Mouse (Mus musculus) hindbrain, embryonic 13.5 days (tissue): Measurements from ENCODE around the gene Wdr70. TPM values are rescaled to one million over a fixed set of nuclear protein-coding genes. Genes with fewer than 3 reads are reported as not detected.

Experiments used
- ATAC-seq: fragments of 200-750 bp; cut with Nextera tagmentation; 2 replicates; pipeline ENCODE4 v1.8.0; 2017; ENCODE audit warnings: moderate TSS enrichment; ENCODE audit not compliant: low FRiP score
- H3K27ac ChIP-seq: fragments of 300-500 bp; sonication (generic); 2 replicates; pipeline ENCODE4 v1.5.1; 2015; ENCODE audit warnings: inconsistent platforms, mild to moderate bottlenecking, moderate library complexity
- H3K27me3 ChIP-seq: fragments of 300-500 bp; sonication (generic); 2 replicates; pipeline ENCODE4 v1.6.1; 2015; ENCODE audit warnings: mild to moderate bottlenecking, inconsistent platforms
- H3K36me3 ChIP-seq: fragments of 300-500 bp; sonication (generic); 2 replicates; pipeline ENCODE4 v1.6.1; 2015; ENCODE audit warnings: mild to moderate bottlenecking, inconsistent platforms
- H3K4me1 ChIP-seq: fragments of 300-500 bp; sonication (generic); replicated peaks from 2 replicates; pipeline ENCODE4 v1.6.1; 2015; ENCODE audit warnings: inconsistent platforms
- H3K4me2 ChIP-seq: fragments of 300-500 bp; sonication (generic); 2 replicates; pipeline ENCODE4 v1.6.1; 2015; ENCODE audit warnings: inconsistent platforms, mild to moderate bottlenecking, moderate library complexity
- H3K4me3 ChIP-seq: fragments of 300-500 bp; sonication (generic); 2 replicates; pipeline ENCODE4 v1.5.1; 2015; ENCODE audit warnings: mild to moderate bottlenecking, inconsistent platforms
- H3K9ac ChIP-seq: fragments of 300-500 bp; sonication (generic); 2 replicates; pipeline ENCODE4 v1.6.1; 2015; ENCODE audit warnings: mild to moderate bottlenecking, inconsistent platforms
- H3K9me3 ChIP-seq: fragments of 300-500 bp; sonication (generic); 2 replicates; pipeline ENCODE4 v1.6.1; 2016; ENCODE audit warnings: inconsistent platforms
- WGBS: fragments of 180-500 bp; shearing (Covaris S2); methylation state at CpG from one replicate; pipeline ENCODE4 v1.1.7; 2015; 5-methylcytosine and 5-hydroxymethylcytosine counted together
- polyA plus RNA-seq: library from polyadenylated mRNA; unstranded; fragments of >200 nt; fragmentation: Nextera tagmentation; extraction: Ambion mirVana; gene quantifications from 2 replicates; pipeline ENCODE4 v1.2.1, GENCODE M21; 2015

Gene Wdr70
- polyA plus RNA-seq, 1 experiment from 2014 or later: 68.4 TPM

- Histone ChIP-seq H3K4me1 (no peaks in the 10 kb centered on the region), H3K9me3 (no peaks in the 10 kb centered on the region), H3K27me3 (no peaks in the 10 kb centered on the region), H3K4me2 (no peak overlapping the region), H3K27ac (no peak overlapping the region), H3K9ac (no peak overlapping the region), H3K36me3 (peaks cover 8% of the 10 kb centered on the region), H3K4me3 (no peak overlapping the region)
- ATAC-seq: no peak
- WGBS: 98% methylated on average over 5 of the region's 5 CpGs
These were observed 126.5 kb downstream of the Wdr70 start for GRCm38 (mm10) chr15:7972528-7972927.

- Histone ChIP-seq H3K4me3 (no peak overlapping the region), H3K9ac (no peak overlapping the region), H3K36me3 (no peaks in the 10 kb centered on the region), H3K27ac (no peak overlapping the region), H3K9me3 (no peaks in the 10 kb centered on the region), H3K4me2 (no peak overlapping the region), H3K4me1 (no peaks in the 10 kb centered on the region), H3K27me3 (no peaks in the 10 kb centered on the region)
- no peak for ATAC-seq
- WGBS: 87% methylated on average over 6 of the region's 6 CpGs
These were observed 136.2 kb downstream of the Wdr70 start for GRCm38 (mm10) chr15:7962786-7963185.

- WGBS: 20% methylated on average over 2 of the region's 2 CpGs
These were observed 137.5 kb downstream of the Wdr70 start for GRCm38 (mm10) chr15:7961489-7961888.

GRCm38 (mm10) chr15:7956899-7957298 lies 142.1 kb downstream of the Wdr70 start:
- H3K4me3 ChIP-seq: no peak overlapping the region
- H3K36me3 ChIP-seq: no peaks in the 10 kb centered on the region
- no peak for ATAC-seq

More at GRCm38 (mm10) chr15:7961489-7961888, 137.5 kb downstream of the Wdr70 start:
- Histone ChIP-seq H3K4me3 (no peak overlapping the region), H3K27ac (no peak overlapping the region), H3K9me3 (no peaks in the 10 kb centered on the region), H3K4me2 (no peak overlapping the region), H3K4me1 (no peaks in the 10 kb centered on the region), H3K9ac (no peak overlapping the region), H3K27me3 (no peaks in the 10 kb centered on the region), H3K36me3 (no peaks in the 10 kb centered on the region)
- no peak for ATAC-seq

GRCm38 (mm10) chr15:7950561-7950960 lies 148.4 kb downstream of the Wdr70 start:
- no peak for ATAC-seq
- no peaks in the 10 kb centered on the region for H3K4me1 ChIP-seq
- H3K27ac ChIP-seq: no peak overlapping the region
- no peak overlapping the region for H3K4me3 ChIP-seq
- no peaks in the 10 kb centered on the region for H3K9me3 ChIP-seq
- no peaks in the 10 kb centered on the region for H3K36me3 ChIP-seq
- H3K27me3 ChIP-seq: no peaks in the 10 kb centered on the region
- H3K4me2 ChIP-seq: no peak overlapping the region
- WGBS: 96% methylated on average over 7 of the region's 7 CpGs
- no peak overlapping the region for H3K9ac ChIP-seq

More at GRCm38 (mm10) chr15:7956899-7957298, 142.1 kb downstream of the Wdr70 start:
- 83% methylated on average over 1 of the region's 1 CpGs for WGBS
- Histone ChIP-seq H3K27ac (no peak overlapping the region), H3K4me1 (no peaks in the 10 kb centered on the region), H3K27me3 (no peaks in the 10 kb centered on the region), H3K9ac (no peak overlapping the region), H3K4me2 (no peak overlapping the region), H3K9me3 (no peaks in the 10 kb centered on the region)

DNA sequence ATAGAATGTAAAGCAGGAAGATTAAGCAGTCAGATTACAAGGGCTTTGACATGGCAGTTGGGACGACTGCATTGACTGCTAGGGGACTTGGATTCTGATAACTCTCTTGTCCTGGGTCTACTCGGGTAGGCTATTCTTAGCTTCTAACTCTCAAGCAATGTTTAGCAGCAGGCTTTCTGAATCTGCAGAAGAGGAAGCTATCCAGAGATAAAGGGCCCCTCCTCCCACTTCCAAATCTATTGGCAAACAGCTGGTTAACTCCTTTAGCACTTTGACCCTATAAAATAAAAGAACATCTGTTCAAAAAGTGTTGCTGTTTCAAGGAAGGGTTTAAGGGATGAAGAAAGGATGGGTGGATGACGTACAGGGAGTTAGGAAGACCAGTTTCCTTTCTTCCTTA lies 157.3 kb downstream of the Wdr70 start:
- Histone ChIP-seq H3K9ac (no peak overlapping the region), H3K4me1 (no peaks in the 10 kb centered on the region), H3K9me3 (no peaks in the 10 kb centered on the region), H3K4me3 (no peak overlapping the region), H3K27ac (no peak overlapping the region), H3K4me2 (no peak overlapping the region), H3K27me3 (no peaks in the 10 kb centered on the region), H3K36me3 (no peaks in the 10 kb centered on the region)
- 77% methylated on average over 3 of the region's 3 CpGs for WGBS
- ATAC-seq: no peak

DNA sequence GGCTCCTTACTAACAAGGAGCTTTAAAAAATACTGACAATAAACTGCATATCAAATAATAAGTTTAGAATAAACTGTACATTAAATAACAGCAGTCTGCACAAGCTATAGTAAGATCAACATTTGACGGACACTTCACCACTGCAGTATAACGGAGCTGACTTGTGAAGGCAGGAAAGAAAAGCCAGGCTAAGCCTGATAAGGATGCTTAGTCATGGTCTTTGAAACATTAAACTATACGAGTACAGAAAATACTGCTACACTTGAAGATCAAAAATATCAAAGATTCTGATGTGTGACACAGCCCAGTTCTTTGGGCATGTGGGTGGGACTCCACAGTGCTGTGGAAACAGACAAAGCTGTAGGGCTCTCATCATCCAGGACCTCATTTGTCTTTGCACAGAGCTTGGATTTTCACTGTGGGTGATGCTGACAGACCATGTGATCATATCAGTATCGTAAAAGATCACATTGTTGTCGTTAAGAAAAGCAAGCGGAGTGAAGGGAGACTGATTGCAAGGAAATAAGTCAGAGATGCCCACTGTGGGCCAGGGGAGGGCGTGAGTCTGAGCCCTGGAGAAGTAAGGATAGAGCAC lies 163.3 kb downstream of the Wdr70 start:
- 78% methylated on average over 7 of the region's 7 CpGs for WGBS
- Histone ChIP-seq H3K4me3 (no peak overlapping the region), H3K27me3 (no peaks in the 10 kb centered on the region), H3K36me3 (no peaks in the 10 kb centered on the region), H3K27ac (no peak overlapping the region), H3K4me2 (no peak overlapping the region), H3K9me3 (no peaks in the 10 kb centered on the region), H3K9ac (no peak overlapping the region), H3K4me1 (no peaks in the 10 kb centered on the region; the same call in 1 of the 2 replicates)
- no peak for ATAC-seq

DNA sequence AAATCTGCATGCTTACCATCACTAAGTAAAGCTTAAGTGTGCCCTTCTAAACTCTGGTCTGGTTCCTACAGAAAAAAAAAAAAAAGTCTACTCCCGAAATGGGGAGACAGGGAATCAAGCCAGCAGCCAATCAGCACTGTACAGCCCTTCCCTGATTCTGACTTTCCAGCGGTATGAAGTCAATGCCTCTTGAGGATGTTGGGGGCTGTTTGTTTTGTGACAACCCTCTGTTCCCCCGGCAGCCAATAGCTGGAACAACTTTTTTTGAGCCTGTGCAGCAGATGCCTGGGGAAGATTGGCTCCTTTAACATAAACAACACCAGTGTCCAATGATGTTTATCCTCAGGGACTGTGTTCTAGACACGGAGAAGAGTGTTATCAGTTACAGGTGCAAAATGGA lies 164.4 kb downstream of the Wdr70 start:
- no peaks in the 10 kb centered on the region for H3K9me3 ChIP-seq
- H3K9ac ChIP-seq: no peak overlapping the region
- no peak overlapping the region for H3K27ac ChIP-seq
- no peak overlapping the region for H3K4me3 ChIP-seq
- H3K4me1 ChIP-seq: no peaks in the 10 kb centered on the region; the same call in 1 of the 2 replicates
- H3K27me3 ChIP-seq: no peaks in the 10 kb centered on the region
- H3K36me3 ChIP-seq: no peaks in the 10 kb centered on the region
- no peak overlapping the region for H3K4me2 ChIP-seq
- 66% methylated on average over 4 of the region's 4 CpGs for WGBS
- no peak for ATAC-seq

GRCm38 (mm10) chr15:7934105-7934504 lies 164.9 kb downstream of the Wdr70 start:
- WGBS: 65% methylated on average over 16 of the region's 16 CpGs

DNA sequence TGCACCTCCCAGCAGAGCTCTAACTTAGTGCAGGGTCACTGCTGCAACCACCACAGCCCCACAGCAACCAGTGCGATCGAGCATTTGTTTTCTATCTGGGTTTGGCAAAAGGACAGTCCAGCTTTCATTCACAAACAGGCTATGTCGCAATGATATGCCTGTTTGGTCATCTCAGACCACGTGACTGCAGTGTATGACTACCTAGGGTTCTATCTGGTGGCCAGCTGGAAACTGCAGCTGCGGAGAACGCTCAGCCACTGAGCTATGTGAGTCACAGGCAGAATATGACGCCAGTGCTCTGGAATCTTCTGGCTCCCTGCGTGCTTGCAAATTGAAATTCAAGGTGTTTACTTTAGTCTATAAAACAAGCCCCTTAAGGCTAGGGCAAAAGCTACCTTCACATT lies 167.4 kb downstream of the Wdr70 start:
- no peak for ATAC-seq
- Histone ChIP-seq H3K9me3 (no peaks in the 10 kb centered on the region), H3K27me3 (no peaks in the 10 kb centered on the region), H3K4me1 (no peaks in the 10 kb centered on the region; the same call in 1 of the 2 replicates), H3K36me3 (no peaks in the 10 kb centered on the region), H3K9ac (no peak overlapping the region), H3K4me2 (no peak overlapping the region), H3K27ac (no peak overlapping the region), H3K4me3 (no peak overlapping the region)
- WGBS: 91% methylated on average over 8 of the region's 8 CpGs

More at GRCm38 (mm10) chr15:7934105-7934504, 164.9 kb downstream of the Wdr70 start:
- Histone ChIP-seq H3K4me1 (no peaks in the 10 kb centered on the region; the same call in 1 of the 2 replicates), H3K27ac (no peak overlapping the region), H3K4me3 (no peak overlapping the region), H3K4me2 (no peak overlapping the region), H3K9ac (no peak overlapping the region), H3K27me3 (no peaks in the 10 kb centered on the region), H3K36me3 (no peaks in the 10 kb centered on the region), H3K9me3 (no peaks in the 10 kb centered on the region)
- ATAC-seq: no peak

DNA sequence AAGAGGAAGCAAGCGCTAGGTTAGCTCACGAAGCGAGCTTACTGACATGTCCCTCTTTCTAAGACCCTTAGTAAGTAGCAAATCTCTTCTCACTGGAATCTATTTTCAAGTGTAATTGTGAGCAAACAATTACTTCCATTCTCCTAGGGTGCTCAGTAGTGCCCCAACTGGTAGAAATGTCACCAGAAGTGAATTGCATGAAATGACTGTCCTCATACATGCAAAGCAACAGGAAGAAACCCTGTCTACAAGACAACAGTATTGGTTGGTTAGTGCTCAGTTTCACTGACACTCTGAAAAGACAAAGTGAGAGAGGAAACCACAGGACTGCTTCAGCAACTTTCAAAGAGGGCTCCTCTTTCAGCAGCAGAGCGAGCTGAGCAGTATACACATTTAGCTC lies 173.6 kb downstream of the Wdr70 start:
- Histone ChIP-seq H3K4me1 (no peaks in the 10 kb centered on the region), H3K9me3 (no peaks in the 10 kb centered on the region), H3K27me3 (no peaks in the 10 kb centered on the region), H3K4me3 (no peak overlapping the region), H3K9ac (no peak overlapping the region), H3K36me3 (0 out of 2 replicates have a peak, but pooled peaks cover 3% of the 10 kb centered on the region), H3K27ac (no peak overlapping the region), H3K4me2 (no peak overlapping the region)
- WGBS: 93% methylated on average over 4 of the region's 4 CpGs
- no peak for ATAC-seq

- no peak for ATAC-seq
- H3K9me3 ChIP-seq: no peaks in the 10 kb centered on the region
- H3K4me2 ChIP-seq: no peak overlapping the region
- no peaks in the 10 kb centered on the region for H3K4me1 ChIP-seq
- no peak overlapping the region for H3K4me3 ChIP-seq
- H3K36me3 ChIP-seq: peaks cover 13% of the 10 kb centered on the region
- H3K27ac ChIP-seq: no peak overlapping the region
- no peak overlapping the region for H3K9ac ChIP-seq
- WGBS: 94% methylated on average over 4 of the region's 4 CpGs
- no peaks in the 10 kb centered on the region for H3K27me3 ChIP-seq
These were observed 175.7 kb downstream of the Wdr70 start for GRCm38 (mm10) chr15:7923281-7923680.

DNA sequence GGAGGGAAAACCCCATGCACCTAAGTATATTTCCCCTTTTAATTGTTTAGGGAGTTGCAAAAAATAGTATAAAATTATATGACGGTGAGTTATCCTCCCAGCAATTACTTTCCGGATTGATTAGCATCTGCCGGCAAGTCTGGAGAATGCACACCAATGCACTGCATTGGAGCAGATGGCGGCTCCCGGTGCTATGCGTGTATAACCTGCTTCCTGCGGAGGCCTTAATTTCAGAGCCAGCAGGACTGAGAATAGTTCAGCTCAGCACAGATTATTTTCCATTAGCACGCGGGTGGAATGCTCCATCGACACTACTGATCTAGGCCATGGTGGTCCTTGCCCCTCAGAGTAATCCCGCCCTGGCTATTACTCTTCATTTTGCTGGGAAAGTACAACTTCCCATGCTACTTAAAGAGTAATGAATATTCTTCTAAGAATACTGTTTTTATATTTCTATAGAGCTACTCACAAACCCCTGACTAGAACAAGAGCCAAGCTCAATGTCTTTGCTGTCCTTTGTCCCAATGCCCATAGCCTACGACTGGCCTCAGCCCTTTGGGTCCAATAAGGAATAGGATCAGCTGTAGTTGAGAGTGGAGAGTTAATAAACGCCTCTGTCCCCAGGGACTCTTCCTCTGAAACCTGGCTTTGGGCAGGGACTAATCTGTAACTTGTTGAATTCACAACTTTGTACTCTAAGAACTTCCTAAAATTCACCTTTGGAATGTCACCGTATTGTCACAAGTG lies 176.5 kb downstream of the Wdr70 start:
- WGBS: 82% methylated on average over 14 of the region's 14 CpGs
- Histone ChIP-seq H3K36me3 (peaks cover 17% of the 10 kb centered on the region), H3K4me3 (no peak overlapping the region), H3K27me3 (no peaks in the 10 kb centered on the region), H3K27ac (no peak overlapping the region), H3K9ac (no peak overlapping the region), H3K4me1 (no peaks in the 10 kb centered on the region), H3K9me3 (no peaks in the 10 kb centered on the region), H3K4me2 (no peak overlapping the region)
- peak; percentile 75 for ATAC-seq
